Mouse (Mus musculus): ENCODE results near the gene Tmem60.

DNA sequence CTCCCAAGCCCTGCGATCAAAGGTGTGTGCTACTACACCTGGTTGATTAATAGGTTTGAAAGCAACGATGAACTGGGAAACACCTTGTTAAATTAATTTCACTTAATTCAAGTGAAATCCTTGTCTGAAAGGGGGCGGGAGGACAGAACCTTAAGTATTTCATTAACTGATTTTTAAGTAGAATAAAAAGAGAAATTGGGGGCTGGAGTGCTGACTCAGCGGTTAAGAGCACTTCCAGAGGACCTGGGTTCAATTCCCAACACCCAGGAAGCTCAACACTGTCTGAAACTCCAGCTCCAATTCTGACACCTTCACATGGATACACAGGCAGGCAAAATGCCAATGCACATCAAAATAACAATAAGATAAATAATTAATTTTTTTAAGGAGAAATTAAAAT lies 37.0 kb downstream of the Tmem60 start:
- TF ChIP-seq TCF12 (IDR thresholded peaks at IDR 0.05; ENCODE audit: insufficient read depth, poor library complexity, severe bottlenecking) = no peak
- TF ChIP-seq MYOD1 (IDR thresholded peaks at IDR 0.05; ENCODE audit: control insufficient read depth in 1 of 3, insufficient read length in 2 of 3, low read depth in 2 of 3) = no peak

Data from myocyte (in vitro differentiated cells).